Mouse (Mus musculus) spleen, postnatal 14 days (tissue): ENCODE measurements around the gene AC140267.1.

Source experiments
- DNase-seq, 2 experiments: peaks; one replicate each; pipeline ENCODE4 v3.0.0; 2021 to 2022; ENCODE audit warnings: low spot score in 2 of 2

AC140267.1 gene

DNA sequence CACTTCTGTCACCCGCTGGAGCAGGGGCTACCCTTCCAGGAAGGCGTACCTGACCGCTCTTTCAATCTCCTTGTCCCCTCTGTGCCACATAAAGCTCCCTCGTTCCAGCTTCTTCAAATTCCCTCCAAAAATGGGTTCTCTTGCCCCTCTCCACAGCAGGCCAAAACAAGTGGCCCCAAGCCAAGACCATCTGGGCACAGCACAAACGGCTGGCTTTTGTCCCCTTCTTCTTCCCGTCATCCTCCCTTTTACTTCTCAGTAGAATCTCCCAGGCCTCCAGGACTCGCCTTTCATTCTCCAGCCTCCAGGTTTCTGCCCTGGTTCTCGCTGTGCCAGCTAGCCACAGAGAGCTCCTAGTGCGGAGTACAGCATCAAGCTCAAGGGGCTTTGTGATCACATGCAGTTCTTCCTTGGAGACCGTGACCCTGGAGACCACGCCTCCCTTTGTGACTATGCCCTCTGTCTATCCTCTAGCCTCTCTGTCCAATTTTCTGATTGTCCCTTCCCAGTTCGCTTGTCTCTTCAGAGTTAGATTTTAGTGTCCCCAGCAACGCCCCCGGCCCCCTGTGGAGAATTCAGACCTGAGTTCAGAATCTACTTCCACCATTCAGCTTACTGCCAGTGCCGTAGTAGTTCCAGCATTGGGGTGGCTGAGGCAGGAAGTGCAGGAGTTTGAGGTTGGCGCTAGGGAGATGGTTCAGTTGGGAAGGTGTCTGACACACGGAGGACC is 7.4 kb upstream of the AC140267.1 start:
- DNase-seq, result no peak

DNA sequence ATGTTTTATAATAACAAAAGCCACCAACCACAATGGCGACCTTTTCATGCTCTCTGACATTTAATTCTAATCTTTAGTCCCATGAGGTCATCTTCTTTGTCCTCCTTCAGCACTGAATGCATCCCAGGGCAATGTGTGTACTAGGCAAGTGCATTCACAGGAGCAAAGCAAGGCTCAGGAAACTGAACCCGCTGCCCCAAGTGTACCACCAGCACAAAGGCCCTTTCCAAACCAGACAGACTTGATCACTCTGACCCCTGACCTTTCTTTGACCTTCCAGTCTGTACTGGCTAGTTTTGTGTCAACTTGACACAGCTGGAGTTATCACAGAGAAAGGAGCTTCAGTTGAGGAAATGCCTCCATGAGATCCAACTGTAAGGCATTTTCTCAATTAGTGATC is 3.3 kb upstream of the AC140267.1 start:
- no peak for DNase-seq

DNA sequence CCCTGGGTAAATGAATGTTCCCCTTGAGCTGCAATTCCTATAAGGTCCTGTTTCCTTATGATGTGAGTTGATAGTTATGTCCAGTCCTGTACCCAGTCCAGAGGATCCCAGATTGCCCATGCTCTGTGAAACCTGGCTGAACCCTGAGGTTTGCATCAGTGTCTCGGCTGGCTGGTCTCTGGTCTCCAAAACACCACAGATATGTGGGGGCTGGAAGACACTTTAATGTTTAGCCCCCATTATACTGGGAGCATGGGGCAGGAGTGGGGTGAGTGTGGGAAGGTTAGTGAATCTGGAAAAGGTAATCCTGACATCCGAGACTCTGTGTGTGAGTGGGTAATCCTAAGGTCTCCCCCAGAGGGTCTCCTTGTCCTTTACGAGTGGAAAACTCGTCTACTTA is 2.6 kb upstream of the AC140267.1 start:
- no peak for DNase-seq

DNA sequence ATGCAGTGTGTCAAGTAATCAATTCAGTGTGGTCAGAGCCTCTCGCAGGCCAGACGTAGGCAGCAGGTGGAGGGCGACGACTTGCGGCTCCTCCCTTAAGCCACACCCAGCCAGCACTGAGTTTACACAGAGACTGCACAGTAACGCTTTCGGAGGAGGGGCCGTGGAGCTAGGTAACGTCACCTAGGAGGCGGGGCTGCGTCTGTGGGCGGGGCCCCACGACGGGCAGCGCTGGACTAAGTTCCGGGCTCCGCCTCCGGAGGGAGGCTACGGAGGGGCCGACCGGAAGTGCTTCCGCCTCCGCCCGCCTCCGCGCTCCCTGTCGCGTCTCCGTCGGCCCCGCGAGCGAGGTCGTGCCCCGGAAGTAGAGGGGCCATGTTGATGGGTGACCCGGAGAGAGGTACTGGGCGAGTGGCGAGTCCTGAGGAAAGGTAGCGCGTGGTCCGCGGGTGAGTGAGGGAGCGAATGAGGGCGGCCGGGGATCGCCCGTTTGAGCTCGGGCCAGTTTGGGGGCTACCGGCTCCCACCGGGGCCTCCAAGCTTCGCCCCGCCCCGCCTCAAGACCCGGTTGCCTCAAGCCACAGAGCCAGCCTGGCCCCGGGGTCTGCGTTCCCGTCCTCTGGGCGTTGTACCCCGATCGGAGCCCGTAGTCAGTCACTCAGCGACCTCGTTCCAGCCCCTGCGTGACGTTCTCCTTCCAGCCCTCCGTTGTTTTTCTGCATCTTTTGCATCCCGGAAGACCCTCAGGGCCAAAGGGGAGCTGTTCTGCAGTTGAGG is 1.7 kb upstream of the AC140267.1 start, which contains the start of gene Mief1:
Gene Mief1, plus strand, starts transcription at position 286 of the 777 bp plus-strand sequence.
- peak; percentile 99 for DNase-seq

DNA sequence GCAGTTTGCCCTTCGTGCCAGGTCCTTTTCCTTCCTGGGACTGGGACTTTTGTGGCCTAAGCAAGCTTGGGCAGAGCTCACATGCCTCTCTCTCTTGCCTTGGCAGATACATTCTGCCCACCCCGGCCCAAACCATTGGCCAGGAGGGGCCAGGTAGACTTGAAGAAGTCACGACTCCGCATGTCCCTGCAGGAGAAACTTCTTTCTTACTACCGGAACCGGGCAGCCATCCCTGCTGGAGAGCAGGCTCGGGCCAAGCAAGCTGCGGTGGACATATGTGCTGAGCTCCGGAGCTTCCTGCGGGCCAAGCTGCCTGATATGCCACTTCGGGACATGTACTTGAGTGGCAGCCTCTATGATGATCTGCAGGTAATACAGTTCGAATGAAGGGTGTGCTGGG is 12.5 kb downstream of the AC140267.1 start:
- no peak for DNase-seq

DNA sequence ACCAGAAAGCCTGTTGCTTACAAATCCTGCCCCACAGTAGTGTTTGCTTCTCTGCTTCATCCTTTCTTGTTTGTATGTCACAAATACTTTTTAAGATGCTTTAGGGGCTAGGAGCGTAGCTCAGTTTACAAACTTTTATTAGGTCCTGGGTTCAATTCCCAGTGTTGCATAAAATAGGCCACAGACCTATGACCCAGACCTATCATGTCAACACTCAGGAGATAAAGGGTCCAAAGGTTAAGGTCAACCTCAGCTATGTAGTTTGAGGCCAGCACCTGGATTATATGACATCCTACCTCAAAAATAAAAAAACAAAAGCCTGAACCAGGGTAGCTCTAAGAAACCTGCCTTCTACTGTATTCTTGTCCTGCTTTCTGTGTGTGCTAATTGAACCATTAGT is 13.0 kb downstream of the AC140267.1 start:
- DNase-seq, result no peak

DNA sequence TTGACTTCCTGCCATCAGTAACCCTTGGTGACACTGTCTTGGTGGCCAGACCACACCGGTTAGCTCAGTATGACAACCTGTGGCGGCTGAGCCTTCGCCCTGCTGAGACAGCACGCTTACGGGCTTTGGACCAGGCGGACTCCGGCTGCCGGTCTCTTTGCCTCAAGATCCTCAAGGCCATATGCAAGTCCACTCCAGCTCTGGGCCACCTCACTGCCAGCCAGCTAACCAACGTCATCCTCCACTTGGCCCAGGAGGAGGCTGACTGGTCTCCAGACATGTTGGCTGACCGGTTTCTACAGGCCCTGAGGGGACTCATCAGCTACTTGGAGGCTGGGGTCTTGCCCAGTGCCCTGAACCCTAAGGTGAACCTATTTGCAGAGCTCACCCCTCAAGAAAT is 14.0 kb downstream of the AC140267.1 start:
- no peak for DNase-seq

DNA sequence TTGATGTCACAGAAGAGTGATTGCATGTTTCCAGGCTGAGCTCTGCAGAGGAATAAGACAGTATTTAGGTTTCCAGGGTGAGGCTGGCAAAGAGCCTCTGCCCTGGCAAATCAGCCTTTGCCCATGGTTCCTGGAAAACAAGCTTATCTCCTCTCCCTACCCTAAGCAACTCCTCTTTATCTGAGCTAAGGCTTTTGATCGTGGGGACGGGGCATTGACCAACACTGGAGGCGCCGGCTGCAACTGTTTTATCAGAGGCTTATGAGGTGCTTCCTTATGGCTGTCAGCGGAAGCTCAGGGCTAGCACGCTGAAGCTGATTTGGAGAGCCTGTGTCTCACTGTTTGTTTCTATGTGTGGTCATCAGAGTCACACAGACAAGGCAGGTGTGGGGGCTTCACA is 15.0 kb downstream of the AC140267.1 start:
- no peak for DNase-seq

DNA sequence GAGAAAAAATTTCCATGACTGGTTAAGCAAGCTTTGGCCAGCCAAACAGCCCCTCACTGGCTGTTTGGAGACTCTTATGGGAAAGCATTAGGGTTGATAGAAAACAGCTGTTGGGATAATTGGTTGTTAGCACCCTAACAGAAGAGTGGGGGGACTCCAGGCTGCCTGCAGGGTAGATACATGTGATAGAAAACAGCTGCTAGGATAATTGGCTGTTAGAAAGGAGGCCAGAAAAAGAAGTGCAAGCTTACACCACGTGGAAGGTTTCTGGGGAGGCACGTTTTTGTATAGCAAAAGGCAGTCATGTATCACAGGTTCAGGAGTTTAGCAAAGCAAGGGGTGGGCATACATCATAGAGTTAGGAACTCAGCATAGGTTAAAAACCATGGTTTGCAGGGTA is 17.9 kb downstream of the AC140267.1 start:
- no peak for DNase-seq

DNA sequence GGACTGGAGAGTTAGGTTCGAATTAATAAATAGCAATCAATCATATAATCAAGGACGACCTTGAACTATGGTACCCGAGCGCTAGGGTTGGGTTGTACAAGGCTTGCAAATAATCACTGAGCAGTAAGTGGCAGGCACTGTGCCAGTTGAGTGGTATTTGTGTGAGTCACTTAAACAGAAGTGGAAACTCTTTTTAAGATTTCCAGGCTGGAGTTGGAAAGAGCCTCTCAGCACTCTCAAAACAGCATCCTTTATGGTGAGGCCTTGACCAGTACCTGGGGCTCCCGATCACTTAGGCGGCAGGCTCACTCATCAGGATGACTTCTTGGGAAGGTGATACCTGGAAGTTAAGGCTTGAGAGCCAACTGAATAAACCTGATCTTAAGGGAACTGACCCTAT is 18.6 kb downstream of the AC140267.1 start:
- no peak for DNase-seq

DNA sequence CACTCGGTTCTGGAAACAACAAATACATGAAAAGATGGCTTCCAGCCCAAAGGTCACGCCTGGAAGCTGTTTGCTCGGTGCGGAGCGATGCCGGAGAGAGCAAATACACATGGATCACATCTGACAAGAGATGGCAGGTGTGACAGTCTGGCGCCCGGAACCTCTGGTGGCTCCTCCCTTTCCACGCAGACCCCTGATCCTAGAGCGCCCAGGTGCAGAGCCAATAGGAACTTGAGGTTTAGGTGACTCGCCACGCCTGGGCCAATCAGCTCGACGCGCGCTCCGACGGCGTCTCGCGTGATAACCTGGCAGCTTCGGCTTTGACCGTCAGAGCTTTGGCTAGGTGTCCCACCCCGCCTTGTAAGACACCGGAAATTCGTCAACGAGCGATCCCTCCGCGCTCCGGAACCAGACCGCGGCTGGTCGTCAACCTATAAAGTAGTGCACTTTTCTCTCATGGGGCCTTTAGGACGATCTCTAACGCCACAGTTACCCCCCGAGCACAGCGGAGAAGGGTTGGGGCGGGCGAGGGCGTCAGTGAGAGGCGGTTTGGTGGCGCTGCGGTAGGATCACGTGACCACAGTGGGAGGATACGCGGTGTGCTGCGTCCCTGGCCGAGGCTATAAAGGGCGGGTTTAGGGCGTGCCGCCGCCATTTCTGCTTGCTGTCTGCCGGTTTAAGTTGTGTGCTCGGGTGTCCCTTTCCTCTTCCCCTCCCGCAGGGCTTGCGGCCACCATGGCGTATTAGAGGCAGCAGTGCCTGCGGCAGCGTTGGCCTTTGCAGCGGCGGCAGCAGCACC is 19.4 kb downstream of the AC140267.1 start, which contains the start of gene Atf4:
Gene Atf4, plus strand, starts transcription at position 338 of the 799 bp plus-strand sequence.
- DNase-seq, result peak; percentile 90 to 93

DNA sequence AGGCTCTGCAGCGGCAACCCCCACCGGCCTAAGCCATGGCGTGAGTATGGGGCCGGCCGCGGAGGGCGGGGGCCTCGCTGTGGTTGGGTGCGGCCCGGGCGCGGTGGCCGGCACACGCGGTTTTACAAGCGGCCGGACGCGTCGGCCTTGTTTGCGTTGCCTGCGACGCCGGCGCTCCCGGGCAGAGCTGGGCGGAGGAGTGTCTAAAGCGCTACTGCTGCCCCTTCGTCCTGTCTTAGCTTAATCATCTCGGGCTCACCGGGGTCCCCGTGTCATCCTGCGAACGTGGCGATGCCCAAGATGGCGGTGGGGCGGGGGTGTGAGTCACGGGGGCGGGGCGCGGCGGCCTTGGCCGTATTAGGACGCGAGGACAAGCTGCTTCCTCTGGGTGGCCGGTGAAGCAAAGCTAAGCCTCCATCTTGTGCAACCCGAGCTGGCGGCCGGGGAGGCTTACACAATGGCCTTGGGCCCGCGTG is 20.0 kb downstream of the AC140267.1 start:
- DNase-seq, result peak; percentile 65 to 78

DNA sequence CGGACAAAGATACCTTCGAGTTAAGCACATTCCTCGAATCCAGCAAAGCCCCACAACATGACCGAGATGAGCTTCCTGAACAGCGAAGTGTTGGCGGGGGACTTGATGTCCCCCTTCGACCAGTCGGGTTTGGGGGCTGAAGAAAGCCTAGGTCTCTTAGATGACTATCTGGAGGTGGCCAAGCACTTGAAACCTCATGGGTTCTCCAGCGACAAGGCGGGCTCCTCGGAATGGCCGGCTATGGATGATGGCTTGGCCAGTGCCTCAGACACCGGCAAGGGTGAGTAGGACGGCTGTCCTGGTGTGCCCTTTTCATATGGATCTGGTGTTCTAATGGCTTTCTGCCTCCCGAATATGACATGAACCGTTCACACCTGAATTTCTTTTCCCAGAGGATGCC is 20.6 kb downstream of the AC140267.1 start:
- no peak for DNase-seq

DNA sequence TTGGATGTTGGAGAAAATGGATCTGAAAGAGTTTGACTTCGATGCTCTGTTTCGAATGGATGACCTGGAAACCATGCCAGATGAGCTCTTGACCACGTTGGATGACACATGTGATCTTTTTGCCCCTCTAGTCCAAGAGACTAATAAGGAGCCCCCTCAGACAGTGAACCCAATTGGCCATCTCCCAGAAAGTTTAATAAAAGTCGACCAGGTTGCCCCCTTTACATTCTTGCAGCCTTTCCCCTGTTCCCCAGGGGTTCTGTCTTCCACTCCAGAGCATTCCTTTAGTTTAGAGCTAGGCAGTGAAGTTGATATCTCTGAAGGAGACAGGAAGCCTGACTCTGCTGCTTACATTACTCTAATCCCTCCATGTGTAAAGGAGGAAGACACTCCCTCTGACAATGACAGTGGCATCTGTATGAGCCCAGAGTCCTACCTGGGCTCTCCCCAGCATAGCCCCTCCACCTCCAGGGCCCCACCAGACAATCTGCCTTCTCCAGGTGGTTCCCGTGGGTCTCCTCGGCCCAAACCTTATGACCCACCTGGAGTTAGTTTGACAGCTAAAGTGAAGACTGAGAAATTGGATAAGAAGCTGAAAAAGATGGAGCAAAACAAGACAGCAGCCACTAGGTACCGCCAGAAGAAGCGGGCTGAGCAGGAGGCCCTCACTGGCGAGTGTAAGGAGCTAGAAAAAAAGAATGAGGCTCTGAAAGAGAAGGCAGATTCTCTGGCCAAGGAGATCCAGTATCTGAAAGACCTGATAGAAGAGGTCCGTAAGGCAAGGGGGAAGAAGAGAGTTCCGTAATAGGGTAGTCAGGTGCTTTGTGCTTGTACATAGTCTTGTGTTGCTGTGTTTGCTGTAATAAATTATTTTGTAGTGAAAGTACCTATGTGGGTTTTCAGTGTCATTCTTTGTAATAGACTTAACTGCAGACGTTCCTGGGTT is 21.3 kb downstream of the AC140267.1 start:
- no peak for DNase-seq

DNA sequence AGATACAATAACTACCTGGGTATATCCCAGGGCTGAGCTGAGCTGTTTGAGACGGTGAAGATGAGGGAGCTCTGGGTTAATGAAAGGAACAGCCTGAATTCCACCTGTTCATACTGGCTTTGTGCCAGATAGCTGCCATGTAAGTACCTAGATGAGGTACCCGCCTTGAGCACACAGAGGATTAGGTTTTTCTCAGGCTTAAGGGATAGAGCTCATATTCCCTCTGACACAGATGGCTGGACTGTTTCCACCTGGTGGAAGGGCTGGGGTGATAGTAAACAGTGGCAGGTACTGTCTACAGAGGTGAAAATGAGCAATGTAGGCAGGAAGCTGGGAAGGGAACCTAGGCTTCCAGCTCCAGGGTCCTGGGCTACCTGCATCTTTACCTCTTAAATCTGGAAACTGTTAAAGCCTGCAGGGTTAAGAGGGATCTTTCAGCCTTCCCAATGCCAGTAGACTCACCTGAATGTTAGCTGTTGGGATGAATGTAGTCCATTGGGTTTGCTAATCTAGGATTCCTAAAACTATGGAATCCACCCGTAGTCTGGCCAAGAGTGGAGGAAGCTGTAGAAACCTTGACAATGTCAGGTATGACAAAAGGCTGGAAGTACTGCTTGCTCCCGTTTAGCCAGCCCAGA is 22.1 kb downstream of the AC140267.1 start:
- DNase-seq, result no peak

DNA sequence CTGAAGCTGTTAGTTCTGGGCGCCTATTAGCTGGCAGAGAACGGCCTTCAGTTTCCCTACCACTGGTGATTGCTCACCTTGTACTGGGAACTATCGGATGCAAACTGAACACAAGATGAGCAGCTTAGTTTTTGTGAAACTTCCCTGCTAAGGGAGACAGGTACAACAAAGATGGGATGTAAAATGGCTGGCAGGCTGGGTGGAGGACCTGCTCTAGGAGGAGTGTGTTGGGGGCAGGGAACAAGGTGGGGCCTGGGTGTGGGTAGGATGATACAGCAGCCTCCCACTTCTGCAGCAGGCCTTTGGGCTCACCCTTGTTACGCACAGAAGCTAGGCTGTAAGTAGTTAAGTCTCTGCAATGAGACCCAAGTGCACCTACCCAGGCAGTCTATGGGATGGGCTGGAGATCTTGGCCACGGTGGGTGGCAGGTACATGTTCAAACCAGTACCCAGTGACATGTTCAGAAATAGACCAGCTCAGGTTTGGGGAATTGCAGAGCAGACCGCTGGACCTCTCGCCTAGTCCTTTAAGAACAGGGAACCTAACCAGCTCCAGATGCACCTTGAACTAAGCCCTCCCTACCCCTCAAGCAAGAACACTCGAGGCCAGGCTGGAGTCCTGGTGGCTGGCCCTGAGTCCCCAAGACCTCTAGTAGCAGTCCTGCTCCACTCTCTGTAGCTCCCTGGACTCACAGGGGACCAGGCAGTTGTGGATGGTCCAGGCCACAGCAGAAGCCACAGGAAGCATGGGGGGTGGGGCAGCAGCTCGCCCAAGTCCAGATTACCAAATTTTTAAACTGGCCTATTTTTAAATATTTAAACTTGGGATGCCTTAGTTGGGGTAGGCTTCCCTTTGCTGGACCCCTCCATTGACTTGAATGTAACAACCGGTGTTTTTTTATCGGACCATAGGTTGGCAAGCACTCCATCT is 22.9 kb downstream of the AC140267.1 start:
- DNase-seq, result peak; percentile 41 to 53

DNA sequence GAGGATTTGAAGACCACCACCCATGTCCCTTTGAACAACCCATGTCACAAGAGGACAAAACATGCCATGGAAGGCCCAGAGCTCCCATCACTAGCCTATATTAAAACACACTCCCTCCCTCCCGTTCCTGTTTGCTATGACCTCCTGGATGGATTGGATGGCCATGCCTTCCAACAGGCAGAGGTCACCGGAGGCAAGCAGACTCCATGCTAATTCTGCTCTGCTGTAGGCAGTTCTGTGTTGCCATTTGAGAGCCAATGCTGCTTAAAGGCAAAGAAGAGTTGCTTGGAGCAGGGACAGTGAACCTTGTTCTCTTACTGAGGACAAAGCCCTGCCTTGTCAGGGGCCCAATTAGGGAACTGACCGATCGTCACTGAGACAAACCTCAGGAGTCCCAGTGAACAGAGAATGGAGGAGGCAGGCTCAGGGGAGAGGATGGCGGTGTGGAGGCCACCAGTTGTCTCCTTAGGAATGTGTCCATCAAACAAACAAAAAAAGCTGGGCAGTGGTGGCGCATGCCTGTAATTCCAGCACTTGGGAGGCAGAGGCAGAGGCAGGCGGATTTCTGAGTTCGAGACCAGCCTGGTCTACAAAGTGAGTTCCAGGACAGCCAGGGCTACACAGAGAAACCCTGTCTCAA is 23.9 kb downstream of the AC140267.1 start:
- no peak for DNase-seq

DNA sequence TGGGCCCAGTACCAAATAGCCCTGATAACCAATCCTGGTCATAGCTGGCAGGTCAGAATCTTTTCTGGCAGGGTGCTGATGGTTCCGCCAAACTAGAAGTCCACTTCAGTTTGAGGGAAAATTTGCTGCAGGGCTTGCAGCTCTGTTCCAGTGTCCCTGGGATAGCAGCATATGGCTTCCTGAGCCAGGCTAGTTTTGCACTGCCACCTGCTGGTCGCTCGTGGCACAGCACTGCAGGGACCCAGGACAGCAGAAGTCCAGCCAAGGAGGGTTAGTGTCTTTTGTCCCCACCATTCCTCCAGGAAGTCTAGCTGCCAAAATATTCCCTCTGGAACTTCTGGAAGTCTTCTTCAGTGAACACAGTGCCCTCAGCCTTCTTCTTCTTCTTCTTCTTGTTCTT is 25.0 kb downstream of the AC140267.1 start:
- peak; percentile 74 to 84 for DNase-seq

DNA sequence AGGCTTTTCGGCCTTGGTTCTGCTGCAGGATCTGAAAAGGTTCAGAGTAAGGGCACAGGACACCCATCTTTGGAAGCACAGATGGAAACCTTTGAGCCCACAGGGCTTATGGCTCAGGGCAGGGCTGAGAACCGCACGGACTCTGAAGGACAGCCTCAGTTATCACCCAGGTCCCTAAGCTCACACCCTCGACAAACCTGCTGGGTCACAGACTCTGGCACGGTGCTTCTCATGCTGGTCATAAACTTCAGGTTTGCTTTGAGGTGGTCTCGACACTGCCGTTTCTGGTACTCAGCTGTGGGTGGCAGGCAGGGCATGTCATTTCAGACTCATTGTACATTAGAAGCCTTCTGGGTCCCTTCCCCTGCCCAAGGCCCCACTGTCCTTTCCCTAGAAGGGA is 25.5 kb downstream of the AC140267.1 start:
- DNase-seq, result no peak
